Mouse (Mus musculus) liver, adult 2 months (tissue): ENCODE measurements around the gene Anapc4. TPM values are rescaled to one million over a fixed set of nuclear protein-coding genes. Genes with fewer than 3 reads are reported as not detected.

Source experiments
- DNase-seq: peaks from one replicate; pipeline ENCODE4 v3.0.0-alpha.2; 2011; ENCODE audit warnings: low read depth, low spot score; ENCODE audit errors: extremely low read depth
- H3K27ac ChIP-seq: fragments of 200-500 bp; replicated peaks from 2 replicates; pipeline ENCODE4 v1.5.1; 2012; ENCODE audit warnings: low read depth, mild to moderate bottlenecking, control low read depth, inconsistent platforms, low read length; ENCODE audit not compliant: insufficient read depth
- H3K27me3 ChIP-seq: fragments of 200-500 bp; 2 replicates; pipeline ENCODE4 v1.6.1; 2012; ENCODE audit warnings: mild to moderate bottlenecking, moderate library complexity, low read length, inconsistent platforms; ENCODE audit not compliant: control insufficient read depth, insufficient read depth
- H3K36me3 ChIP-seq: fragments of 200-500 bp; 2 replicates; pipeline ENCODE4 v1.6.1; 2012; ENCODE audit warnings: low read length, inconsistent platforms; ENCODE audit not compliant: control insufficient read depth, insufficient read depth
- H3K4me1 ChIP-seq: fragments of 200-500 bp; 2 replicates; pipeline ENCODE4 v1.6.1; 2011; ENCODE audit warnings: low read length; ENCODE audit not compliant: control insufficient read depth, insufficient read depth
- H3K4me3 ChIP-seq: fragments of 200-500 bp; 2 replicates; pipeline ENCODE4 v1.5.1; 2011; ENCODE audit warnings: low read depth, mild to moderate bottlenecking, control low read depth, low read length, moderate library complexity; ENCODE audit not compliant: insufficient read depth
- H3K79me2 ChIP-seq: fragments of 200-500 bp; 2 replicates; pipeline ENCODE4 v1.6.1; 2012; ENCODE audit warnings: inconsistent platforms, mild to moderate bottlenecking, low read length, moderate library complexity; ENCODE audit not compliant: control insufficient read depth, insufficient read depth
- H3K9ac ChIP-seq: fragments of 200-500 bp; 2 replicates; pipeline ENCODE4 v1.6.1; 2012; ENCODE audit warnings: low read depth, mild to moderate bottlenecking, control low read depth, inconsistent platforms, low read length
- CTCF ChIP-seq: fragments of 200-500 bp; IDR thresholded peaks from 2 replicates; pipeline ENCODE4 v1.5.1; 2011; ENCODE audit warnings: low read depth, low read length, control low read depth
- POLR2A ChIP-seq: fragments of 200-500 bp; IDR thresholded peaks from 2 replicates; pipeline ENCODE4 v1.6.1; 2011; ENCODE audit warnings: low read length, control low read depth; ENCODE audit not compliant: insufficient read depth; ENCODE audit errors: extremely low read depth
- WGBS: fragments of 180-500 bp; shearing (Covaris S2); methylation state at CpG from one replicate; pipeline ENCODE4 v1.1.7; 2018; 5-methylcytosine and 5-hydroxymethylcytosine counted together
- polyA plus RNA-seq: library from polyadenylated mRNA; depleted of rRNA; stranded (reverse); fragments of >200 nt; gene quantifications from 2 replicates; pipeline ENCODE4 v1.2.3, GENCODE M21; 2012
- total RNA-seq: library from RNA; depleted of rRNA; stranded (reverse); fragments of >200 nt; gene quantifications from 2 replicates; pipeline ENCODE4 v1.2.3, GENCODE M21; 2014

Anapc4 gene
- total and polyA plus RNA-seq, 2 experiments: 5.2 to 33.7 TPM

DNA sequence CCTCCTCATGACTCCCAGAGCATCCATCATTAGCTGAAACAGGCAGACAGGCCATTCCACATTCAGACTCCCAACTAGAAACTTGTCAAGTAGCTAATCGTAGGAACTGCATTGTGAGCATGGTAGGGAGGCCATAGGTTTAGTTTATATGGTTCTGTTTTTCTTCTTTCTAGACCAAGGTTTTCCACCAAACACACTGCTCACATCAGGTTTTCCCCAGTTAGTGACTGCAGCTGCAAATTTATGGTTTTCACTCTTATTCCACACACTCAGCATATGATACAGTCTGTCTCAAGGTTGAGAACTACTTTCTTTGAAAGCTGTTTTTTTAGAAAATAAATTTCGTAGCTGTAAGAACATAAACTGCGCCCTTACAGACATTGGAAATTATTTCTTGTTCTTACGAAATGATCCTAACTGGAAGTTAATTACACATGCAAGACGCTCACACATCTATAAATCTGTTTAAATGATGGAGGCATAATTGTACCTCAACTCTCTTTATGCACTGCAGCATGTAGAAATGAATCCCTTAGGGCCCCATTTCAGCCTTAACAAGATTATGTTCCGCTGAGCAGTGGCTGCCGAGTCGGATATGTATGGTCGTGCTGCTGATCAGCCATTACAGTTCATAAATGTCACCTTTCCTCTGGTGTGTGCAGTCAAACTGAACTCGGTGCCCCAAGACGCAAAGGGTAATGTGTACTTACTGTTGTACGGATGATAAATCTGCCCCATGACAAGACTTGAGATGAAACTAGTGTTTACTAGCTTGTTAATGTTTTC, 35.3 kb downstream of the Anapc4 start:
- H3K9ac ChIP-seq: no peak overlapping the region
- no peak for DNase-seq
- H3K36me3 ChIP-seq: peaks cover 14% of the 10 kb centered on the region
- no peaks in the 10 kb centered on the region for H3K4me1 ChIP-seq
- TF ChIP-seq POLR2A (no peak), CTCF (no peak)
- 91% methylated on average over 12 of the region's 12 CpGs for whole genome bisulfite sequencing
- H3K79me2 ChIP-seq: no peaks in the 10 kb centered on the region
- H3K27me3 ChIP-seq: no peaks in the 10 kb centered on the region
- no peak overlapping the region for H3K27ac ChIP-seq
- no peak overlapping the region for H3K4me3 ChIP-seq

DNA sequence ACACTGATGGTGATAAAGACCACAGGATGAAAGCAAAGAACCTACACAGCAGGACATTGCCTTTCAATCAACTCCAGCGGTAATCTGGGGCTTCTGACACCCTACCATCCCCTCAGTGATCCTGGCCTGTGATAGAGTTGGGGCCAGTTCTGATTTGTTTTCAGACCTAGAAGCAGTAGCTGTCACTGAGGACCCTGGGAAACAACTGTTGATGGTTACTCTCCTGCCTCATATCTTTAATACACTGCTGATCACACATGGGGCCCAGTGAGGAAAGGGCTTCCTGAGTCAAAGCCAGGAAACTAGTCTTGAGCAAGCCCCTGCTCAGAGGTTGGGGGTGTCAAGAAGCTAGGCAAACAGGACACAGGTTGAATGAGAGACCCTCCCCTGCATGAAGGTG, 37.6 kb downstream of the Anapc4 start:
- no peaks in the 10 kb centered on the region for H3K4me1 ChIP-seq
- no peak overlapping the region for H3K9ac ChIP-seq
- no peaks in the 10 kb centered on the region for H3K27me3 ChIP-seq
- H3K79me2 ChIP-seq: no peaks in the 10 kb centered on the region
- TF ChIP-seq POLR2A: no peak
- no peak for TF ChIP-seq CTCF
- WGBS: 36% methylated on average over 1 of the region's 1 CpGs
- H3K4me3 ChIP-seq: no peak overlapping the region
- no peak for DNase-seq
- no peak overlapping the region for H3K27ac ChIP-seq
- peaks cover 10% of the 10 kb centered on the region for H3K36me3 ChIP-seq

DNA sequence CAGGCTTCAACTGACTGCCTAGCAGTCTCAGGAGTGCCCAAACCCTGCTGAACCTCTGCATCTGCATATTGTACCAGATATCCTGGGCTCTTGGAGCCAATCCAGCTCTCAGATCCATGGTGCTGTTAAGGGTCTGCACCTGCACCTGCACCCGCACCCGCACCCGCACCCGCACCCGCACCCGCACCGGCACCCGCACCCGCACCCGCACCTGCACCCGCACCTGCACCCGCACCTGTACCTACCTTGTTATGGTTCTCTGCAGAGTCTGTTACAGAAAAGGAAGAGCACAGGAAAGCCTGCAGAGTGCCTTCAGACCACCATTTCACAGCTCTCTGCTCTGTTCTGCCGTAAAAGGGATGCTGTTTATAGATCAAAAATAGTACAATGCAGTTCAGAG, 38.2 kb downstream of the Anapc4 start:
- 91% methylated on average over 13 of the region's 13 CpGs for WGBS
- Histone ChIP-seq H3K4me1 (no peaks in the 10 kb centered on the region), H3K4me3 (no peak overlapping the region), H3K27me3 (no peaks in the 10 kb centered on the region), H3K27ac (no peak overlapping the region), H3K79me2 (no peaks in the 10 kb centered on the region), H3K36me3 (peaks cover 6% of the 10 kb centered on the region), H3K9ac (no peak overlapping the region)
- DNase-seq: no peak
- TF ChIP-seq CTCF: no peak
- TF ChIP-seq POLR2A: no peak

DNA sequence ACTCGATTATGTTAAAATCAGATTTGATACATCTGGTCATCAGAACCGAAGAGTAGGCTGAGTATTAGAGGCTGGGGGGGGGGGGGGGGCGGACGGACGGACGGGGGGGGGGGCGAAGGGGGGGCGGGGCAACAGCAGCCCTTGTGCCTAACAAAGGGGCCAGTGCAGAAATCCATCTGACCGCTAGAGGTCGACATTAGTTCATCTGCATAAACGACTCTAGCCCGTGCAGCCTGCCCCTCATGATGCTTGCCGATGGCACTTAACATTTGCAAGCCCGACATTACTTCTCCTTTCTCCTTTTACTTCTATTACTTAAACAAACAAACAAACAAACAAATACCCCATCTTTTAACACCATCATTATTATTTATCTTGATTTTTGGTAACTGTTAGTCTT, 45.0 kb downstream of the Anapc4 start:
- no peak overlapping the region for H3K9ac ChIP-seq
- H3K4me3 ChIP-seq: no peak overlapping the region
- no peaks in the 10 kb centered on the region for H3K36me3 ChIP-seq
- 1% methylated on average over 12 of the region's 14 CpGs for WGBS
- no peaks in the 10 kb centered on the region for H3K27me3 ChIP-seq
- TF ChIP-seq CTCF: peak; percentile 85
- no peak for TF ChIP-seq POLR2A
- H3K4me1 ChIP-seq: no peaks in the 10 kb centered on the region
- peak; percentile 40 for DNase-seq
- no peak overlapping the region for H3K27ac ChIP-seq
- no peaks in the 10 kb centered on the region for H3K79me2 ChIP-seq

DNA sequence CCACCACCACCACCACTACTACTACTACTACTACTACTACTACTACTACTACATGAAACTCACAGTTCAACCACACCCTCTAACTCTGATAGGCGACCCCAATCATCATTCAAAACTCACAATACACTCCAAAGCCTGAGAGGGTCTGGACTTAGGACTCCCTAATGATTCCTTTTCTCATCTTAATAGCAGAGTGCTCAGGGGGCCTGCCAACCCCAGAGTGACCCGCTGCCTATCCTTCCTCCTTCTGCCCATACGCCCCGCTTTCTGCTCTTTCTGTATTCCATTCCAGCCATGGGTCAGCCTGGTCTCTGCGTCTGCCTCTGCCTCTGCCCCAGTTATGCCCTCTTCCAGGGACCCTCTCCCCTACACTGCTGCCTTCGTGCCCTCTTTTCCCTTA, 46.1 kb downstream of the Anapc4 start:
- Histone ChIP-seq H3K27me3 (no peaks in the 10 kb centered on the region), H3K36me3 (no peaks in the 10 kb centered on the region), H3K79me2 (no peaks in the 10 kb centered on the region), H3K9ac (no peak overlapping the region), H3K4me3 (no peak overlapping the region), H3K4me1 (no peaks in the 10 kb centered on the region), H3K27ac (no peak overlapping the region)
- WGBS: 94% methylated on average over 6 of the region's 6 CpGs
- TF ChIP-seq POLR2A (no peak), CTCF (no peak)
- DNase-seq: no peak

DNA sequence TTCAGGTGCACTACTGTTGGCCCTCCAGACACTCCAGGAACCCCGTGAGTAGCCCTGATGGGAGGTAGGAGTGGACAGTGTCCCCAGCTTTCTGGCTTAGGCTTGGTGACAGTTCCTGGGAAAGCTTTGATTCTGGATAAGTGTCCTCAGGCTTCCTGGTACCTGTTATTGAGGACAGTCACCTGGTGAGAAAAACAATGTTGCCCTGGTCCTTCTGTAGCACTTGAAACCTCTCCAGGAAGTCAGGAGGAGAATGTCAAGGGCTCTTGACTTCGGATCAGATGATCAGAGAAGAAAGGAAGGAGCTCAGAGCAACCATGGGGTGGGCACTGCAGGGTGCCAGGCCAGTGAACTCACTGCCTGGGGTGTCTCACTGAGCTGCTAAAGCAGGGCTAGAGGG, 48.6 kb downstream of the Anapc4 start:
- no peaks in the 10 kb centered on the region for H3K36me3 ChIP-seq

More for the DNA sequence above, 48.6 kb downstream of the Anapc4 start:
- Histone ChIP-seq H3K27ac (no peak overlapping the region), H3K79me2 (no peaks in the 10 kb centered on the region), H3K4me3 (no peak overlapping the region), H3K27me3 (no peaks in the 10 kb centered on the region), H3K4me1 (no peaks in the 10 kb centered on the region), H3K9ac (no peak overlapping the region)
- 43% methylated on average over 2 of the region's 2 CpGs for WGBS
- no peak for DNase-seq
- TF ChIP-seq POLR2A (no peak), CTCF (no peak)
